Mouse (Mus musculus) layer of hippocampus, adult 18-20 months (tissue): ENCODE data around the gene Olfr890. TPM values are rescaled to one million over a fixed set of nuclear protein-coding genes. Genes with fewer than 3 reads are reported as not detected.
"Not testable (repeated sequence)": the region's sequence is repeated elsewhere in the genome, so short reads cannot be mapped to it uniquely, and the experiment has no call there.

ENCODE experiments used
- DNase-seq, 2 experiments: peaks; one replicate each; pipeline ENCODE4 v3.0.0; 2022; ENCODE audit warnings: low spot score in 2 of 2
- long read RNA-seq: library from polyadenylated mRNA; stranded (forward); transcript quantifications from one replicate; pipeline ENCODE4 v2.0.0, GENCODE M21; 2021
- total RNA-seq, 2 experiments: library from RNA; stranded (reverse); gene quantifications; 2 replicates each; pipeline ENCODE4 v1.2.3; 2021

Olfr890 gene
- not detected for total RNA-seq
- long read RNA-seq = 0 reads

DNA sequence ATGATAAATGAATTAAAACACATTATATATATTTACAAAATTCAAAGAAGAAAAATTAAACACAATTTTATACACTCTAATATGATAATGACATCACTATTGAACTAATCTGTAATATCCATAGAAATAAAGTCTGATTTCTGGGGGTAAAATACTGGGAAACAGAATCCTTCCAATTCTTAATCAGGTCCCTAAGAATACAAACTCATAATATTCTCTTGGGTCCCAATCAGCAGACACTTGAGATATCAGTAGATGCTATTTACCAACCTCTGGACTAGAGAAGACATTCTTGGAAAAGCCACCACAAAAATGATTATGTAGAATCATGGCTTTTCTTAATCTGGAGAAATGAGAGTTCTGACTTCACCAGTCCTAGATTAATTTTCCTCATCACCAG is at the start of gene Olfr890:
TSS of gene Olfr890 (plus strand) at position 301 of the 400 bp plus-strand sequence.
- no peak for DNase-seq

DNA sequence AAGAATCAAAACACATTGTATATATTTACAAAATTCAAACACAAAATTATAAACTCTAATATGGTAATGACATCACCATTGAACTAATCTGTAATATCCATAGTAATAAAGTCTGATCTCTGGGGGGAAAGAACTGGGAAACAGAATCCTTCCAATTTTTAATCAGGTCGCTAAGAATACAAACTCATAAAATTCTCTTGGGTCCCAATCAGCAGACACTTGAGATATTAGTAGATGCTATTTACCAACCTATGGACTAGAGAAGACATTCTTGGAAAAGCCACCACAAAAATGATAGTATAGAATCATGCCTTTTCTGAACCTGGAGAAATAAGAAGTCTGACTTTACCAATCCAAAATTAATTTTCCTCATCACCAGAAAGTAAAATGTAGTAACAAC is 34.5 kb upstream of the Olfr890 start, which contains the start of gene Olfr888:
TSS of gene Olfr888 (plus strand) at position 301 of the 400 bp plus-strand sequence.
- no peak for DNase-seq

DNA sequence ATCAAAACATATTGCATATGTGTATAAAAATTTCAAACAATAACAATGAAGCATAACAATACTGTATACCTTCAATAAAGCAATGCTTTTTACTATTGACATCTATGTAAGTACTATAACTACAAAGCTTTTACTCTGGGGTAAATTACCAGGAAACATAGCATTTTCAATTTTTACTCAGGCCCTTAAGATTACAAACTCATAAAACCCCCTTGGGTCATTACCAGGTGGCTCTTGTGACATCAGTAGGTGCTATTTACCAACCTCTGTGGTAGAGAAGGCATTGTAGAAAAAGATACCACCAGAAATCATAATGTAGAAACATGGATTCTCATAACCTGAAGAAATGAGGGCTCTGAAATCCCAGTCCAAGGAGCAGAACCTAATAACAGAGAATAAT is 27.4 kb upstream of the Olfr890 start, which contains the start of gene Olfr889:
TSS of gene Olfr889 (plus strand) at position 301 of the 400 bp plus-strand sequence.
- no peak for DNase-seq

DNA sequence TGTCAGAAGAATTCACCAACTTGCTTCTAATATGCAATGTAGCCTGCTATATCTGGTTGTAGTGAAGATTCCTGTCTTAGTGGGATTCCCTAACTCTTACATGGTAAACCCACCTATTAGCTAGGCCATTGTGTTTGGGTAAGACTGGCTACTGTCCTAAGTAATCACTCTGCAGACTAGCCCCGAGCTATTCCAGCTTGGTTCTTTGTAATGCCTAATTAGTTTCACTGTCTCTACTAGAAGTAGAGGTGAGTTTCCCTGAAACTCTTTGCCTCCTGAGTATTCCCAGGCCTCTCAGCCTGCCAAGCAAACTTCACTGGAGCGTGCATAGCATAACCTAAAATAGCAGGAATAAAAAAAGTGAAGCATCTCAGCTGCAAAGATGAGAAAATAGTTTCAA is 26.0 kb downstream of the Olfr890 start:
- not testable (repeated sequence) for DNase-seq

DNA sequence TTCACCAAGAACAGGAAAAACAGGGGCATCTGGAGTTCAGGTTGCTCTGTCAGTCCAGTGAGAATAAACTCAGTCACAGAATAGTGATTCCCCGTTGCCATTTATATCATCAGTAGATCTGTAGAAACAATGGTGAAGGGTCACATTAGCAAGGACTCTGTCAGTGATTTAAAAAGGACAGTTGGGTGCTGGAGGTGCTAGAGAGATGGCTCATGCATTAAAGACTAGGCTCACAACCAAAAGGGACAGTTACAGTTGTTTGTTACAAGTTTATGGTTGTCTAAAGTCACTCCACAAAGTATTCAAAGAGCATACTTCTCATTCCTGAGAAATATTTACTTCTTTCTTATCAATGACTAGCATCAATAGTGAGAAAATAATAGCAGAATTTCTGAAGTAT is 38.4 kb downstream of the Olfr890 start, which contains the start of gene Olfr891:
TSS of gene Olfr891 (minus strand) at position 101 of the 400 bp plus-strand sequence.
- DNase-seq = no peak

Other genes with a start within 250 kb of the Olfr890 start
- not detected for gene Olfr145, start 245.8 kb upstream of the Olfr890 start, total RNA-seq
- not detected for gene Olfr878, start 224.7 kb upstream of the Olfr890 start, total RNA-seq
- not detected for gene Olfr881, start 150.7 kb upstream of the Olfr890 start, total RNA-seq
- not detected for gene Olfr883, start 116.7 kb upstream of the Olfr890 start, total RNA-seq
- not detected for gene Olfr884, start 96.0 kb upstream of the Olfr890 start, total RNA-seq
- gene Olfr885, start 81.2 kb upstream of the Olfr890 start, total RNA-seq = not detected
- not detected for gene Olfr887, start 58.4 kb upstream of the Olfr890 start, total RNA-seq
- not detected for gene Olfr888, start 34.4 kb upstream of the Olfr890 start, total RNA-seq
- gene Olfr889, start 27.3 kb upstream of the Olfr890 start, total RNA-seq = not detected
- not detected for gene Olfr891, start 38.3 kb downstream of the Olfr890 start, total RNA-seq
- gene Olfr893, start 65.8 kb downstream of the Olfr890 start, total RNA-seq = not detected
- not detected for gene Olfr894, start 75.5 kb downstream of the Olfr890 start, total RNA-seq
- gene Olfr143, start 110.3 kb downstream of the Olfr890 start, total RNA-seq = not detected
- gene Olfr895, start 125.3 kb downstream of the Olfr890 start, total RNA-seq = not detected
- gene Olfr896-ps1, start 148.6 kb downstream of the Olfr890 start, total RNA-seq = not detected
- gene Olfr25, start 186.5 kb downstream of the Olfr890 start, total RNA-seq = not detected
- gene Olfr898, start 205.9 kb downstream of the Olfr890 start, total RNA-seq = not detected
- gene Olfr250, start 224.4 kb downstream of the Olfr890 start, total RNA-seq = not detected
- gene Olfr251, start 234.6 kb downstream of the Olfr890 start, total RNA-seq = not detected